Mouse (Mus musculus) mouse embryonic stem cell (cell line): ENCODE results near the gene Adamtsl5.

Experiments
- in situ Hi-C, 2 experiments: fragments of 300-500 bp; cut with MboI; formaldehyde crosslinking; loops; 1 replicate in 1 of 2; 3 replicates in 1 of 2; pipeline ENCODE4 v1.14.3; 2019 to 2020; ENCODE audit warnings: low sequenced_read_pairs in 2 of 2, low pct_unique_long_range_greater_than_20kb in 1 of 2, mixed read lengths in 1 of 2; ENCODE audit not compliant: unreplicated experiment in 1 of 2

The Adamtsl5 gene

DNA sequence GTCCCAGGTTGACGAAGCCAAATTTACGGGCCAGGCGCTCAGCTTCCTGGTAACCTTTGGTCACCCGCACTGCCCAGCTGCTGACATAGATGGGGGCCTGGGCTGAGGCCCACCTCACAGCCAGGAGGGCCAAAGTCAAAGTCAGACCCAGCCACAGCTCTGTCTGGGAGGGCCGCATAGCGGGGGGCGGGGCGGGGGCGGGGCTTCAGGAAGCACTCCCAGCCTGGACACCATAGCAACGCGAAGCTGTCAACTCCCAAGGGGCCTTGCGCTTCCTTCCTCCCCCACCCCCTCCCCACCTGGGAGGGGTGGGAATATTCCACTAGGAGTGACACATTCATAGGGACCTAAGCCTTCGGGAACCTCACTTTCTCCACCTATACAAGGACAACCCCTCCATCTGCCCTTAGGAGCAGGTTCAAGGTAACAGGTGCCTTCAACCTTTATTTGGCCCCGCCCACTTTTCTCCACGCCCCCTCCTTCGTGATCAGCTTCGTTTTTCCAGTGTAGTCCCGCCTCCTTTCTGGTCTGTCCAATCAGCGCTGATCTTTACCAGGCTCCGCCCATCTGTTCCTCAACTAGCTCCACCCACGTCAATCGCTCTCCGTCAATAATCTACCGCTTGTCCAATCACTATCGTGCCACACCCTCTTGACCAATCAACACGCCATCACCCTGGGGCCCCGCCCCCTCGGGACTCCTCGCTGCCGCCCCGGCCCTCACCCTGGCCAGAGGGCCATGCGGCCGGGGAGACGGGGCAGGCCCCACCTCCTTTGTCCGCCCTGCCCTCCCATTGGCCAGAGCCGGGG is 18.7 kb downstream of the Adamtsl5 start, which contains the start of the genes Pcsk4 and Reep6:
Gene Pcsk4, minus strand, starts transcription at position 226 of the 809 bp plus-strand sequence.
Gene Reep6, plus strand, starts transcription at position 681 of the 809 bp plus-strand sequence.
- in situ Hi-C loops = no loop called here

- in situ Hi-C loops = no loop called here
Observed at GRCm38 (mm10) chr10:80325045-80325444, 23.2 kb downstream of the Adamtsl5 start.

DNA sequence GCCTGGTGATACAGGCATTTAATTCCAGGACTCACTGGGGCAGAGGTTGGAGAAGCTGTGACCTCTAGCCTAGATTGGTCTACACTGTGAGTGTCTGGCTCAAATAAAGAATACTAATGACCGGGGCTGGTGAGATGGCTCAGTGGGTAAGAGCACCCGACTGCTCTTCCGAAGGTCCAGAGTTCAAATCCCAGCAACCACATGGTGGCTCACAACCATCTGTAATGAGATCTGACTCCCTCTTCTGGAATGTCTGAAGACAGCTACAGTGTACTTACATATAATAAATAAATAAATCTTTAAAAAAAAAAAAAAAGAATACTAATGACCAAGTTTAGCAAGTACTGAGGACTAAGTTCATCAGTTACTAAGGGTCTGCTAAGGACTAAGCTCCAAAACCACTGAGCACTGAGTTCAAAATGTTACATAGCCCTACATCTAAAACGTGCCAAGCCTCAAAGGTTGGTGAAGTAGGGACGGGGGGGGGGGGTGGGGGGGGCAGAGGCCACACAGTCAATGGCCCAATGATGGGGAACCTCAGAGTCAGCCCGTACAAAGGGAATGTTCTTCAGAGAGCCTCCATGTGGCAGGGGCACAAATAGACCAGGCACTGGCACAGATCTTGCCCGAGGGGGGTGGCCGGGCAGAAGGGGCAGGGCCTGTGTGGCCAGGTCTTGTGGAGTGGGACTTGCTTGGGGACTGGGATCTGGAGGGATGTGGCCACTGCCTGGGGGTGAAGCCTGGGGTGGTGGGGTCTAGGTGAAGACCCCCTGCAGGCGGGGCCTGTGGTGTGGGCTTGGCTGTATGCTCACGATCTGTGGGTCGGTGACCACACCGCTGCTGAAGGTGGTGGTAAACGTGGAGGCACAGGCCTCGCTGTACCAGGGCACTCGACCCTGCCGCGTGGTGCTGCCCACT is 23.8 kb downstream of the Adamtsl5 start:
- in situ Hi-C loops = no loop called here

DNA sequence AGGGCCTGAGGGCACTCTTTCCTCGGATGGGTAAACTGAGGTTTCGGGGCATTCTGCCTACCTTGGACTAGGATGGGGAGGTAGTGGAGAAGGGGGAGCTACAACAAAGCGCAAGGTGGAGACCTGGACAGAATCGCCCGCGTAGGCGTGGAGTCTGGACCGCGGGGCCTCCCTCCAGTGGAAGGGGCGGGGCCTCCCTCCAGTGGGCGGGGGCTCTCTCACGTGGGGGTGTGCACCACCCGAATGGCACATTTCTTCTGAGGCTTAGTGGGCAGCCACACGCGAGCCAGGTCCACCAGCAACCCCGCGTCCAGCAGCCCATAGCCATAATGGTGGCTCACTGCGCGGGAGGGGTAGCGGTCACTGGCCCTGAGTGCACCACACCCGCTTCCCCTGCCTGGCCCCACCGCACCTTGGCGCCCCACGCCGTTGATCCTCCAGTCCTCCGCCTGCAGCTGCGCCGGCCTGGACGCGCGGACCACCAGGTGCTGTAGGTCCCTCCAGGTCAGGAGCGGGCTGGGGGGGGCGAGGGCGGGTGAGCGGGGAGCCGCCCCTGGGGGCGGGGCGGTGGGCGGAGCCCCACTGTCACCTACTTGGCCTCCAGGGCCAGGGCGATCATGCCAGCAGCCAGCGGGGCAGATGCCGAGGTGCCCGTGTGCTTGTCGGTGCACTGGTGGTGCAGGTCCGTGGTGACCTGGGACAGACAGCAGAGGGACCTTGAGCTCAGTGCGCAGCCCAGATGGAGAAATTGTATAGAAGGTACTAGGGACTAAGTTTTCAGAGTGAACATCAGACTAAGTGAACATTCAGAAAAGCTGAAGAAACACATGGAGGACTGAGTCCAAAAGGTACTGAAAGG is 24.7 kb downstream of the Adamtsl5 start:
- in situ Hi-C loops = no loop called here

DNA sequence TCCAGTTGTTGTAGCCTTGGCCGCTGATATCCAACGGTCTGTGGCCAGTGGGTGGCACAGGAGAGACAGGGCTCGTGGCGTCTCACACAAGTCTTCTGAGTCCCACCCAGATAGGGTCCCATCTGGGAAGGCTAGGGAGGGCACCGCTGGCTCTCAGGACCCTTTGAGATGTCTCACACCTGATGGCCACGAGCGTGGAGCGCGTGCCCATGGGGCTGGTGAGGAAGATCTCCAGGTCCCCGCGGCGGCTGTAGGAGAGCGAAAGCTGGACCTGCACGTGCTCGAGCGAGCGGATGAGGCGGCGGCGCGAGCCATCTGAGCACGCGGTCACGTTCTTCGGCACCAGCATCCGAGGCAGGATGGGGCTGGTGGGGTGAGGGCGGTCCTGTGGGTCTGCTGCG is 25.4 kb downstream of the Adamtsl5 start:
- in situ Hi-C loops = no loop called here

- in situ Hi-C loops = no loop called here
Observed at GRCm38 (mm10) chr10:80321670-80322581, 26.3 kb downstream of the Adamtsl5 start.

GRCm38 (mm10) chr10:80321014-80321669 is 27.1 kb downstream of the Adamtsl5 start:
- in situ Hi-C loops = no loop called here

DNA sequence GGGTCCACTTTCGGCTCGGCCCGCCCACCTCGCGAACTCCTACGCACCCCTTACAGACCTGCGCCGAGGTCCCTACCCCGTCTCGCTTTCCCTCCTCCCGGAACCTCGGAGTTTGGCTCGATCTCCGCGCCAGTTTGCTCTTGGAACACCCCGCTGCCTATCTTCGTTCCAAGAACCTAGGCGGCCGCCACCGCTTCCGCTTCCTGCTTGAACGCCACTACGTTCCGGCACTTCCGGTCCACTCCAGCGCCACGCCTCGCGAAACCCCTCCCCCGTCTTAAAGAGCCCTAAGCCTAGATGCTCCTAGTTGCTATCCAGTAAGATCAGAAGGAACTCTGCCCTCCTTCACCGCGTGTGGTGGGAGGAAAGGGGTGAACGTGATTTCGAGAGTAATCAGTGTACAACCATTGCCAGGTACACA is 27.9 kb downstream of the Adamtsl5 start, which contains the start of gene 2310011J03Rik:
Gene 2310011J03Rik, minus strand, starts transcription at position 198 of the 421 bp plus-strand sequence.
- in situ Hi-C loops = no loop called here

DNA sequence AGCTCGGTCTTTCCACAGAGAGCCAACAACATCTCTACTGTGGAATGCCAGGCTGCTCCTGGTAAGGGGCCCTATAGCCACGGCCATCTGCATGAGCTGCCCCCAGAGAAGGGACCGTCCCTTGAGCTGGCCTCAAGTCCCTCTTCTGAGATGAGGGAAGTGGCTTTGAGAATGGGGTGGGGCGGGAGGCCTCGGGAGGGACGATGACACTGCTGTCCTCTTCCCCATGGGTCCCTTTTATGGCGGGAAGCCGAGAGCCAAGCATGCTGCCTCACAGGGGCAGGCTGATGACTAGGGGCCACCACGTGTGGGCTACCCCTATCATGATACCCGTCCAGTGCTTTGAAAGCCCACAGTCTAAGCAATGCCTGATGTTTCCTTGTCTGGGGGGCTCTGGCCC is 31.2 kb downstream of the Adamtsl5 start:
- in situ Hi-C loops = no loop called here

- in situ Hi-C loops = no loop called here
Observed at GRCm38 (mm10) chr10:80316359-80316781, 31.8 kb downstream of the Adamtsl5 start.

- in situ Hi-C loops = no loop called here
Observed at GRCm38 (mm10) chr10:80315315-80315714, 32.9 kb downstream of the Adamtsl5 start.

DNA sequence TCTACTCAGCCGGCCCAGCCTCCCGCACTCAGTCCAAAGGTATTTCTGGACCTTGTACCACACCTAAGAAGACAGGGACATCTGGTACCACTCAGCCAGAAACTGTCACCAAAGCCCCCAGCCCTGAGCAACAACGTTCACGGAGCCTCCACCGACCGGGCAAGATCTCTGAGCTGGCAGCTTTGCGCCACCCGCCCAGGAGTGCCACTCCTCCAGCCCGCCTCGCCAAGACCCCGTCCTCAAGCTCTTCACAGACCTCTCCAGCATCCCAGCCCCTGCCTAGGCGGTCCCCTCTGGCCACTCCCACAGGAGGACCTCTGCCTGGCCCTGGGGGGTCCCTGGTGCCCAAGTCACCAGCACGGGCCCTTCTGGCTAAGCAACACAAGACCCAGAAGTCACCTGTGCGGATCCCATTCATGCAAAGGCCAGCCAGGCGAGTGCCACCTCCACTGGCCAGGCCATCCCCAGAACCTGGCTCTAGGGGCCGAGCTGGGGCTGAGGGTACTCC is 33.7 kb downstream of the Adamtsl5 start:
- in situ Hi-C loops = no loop called here

DNA sequence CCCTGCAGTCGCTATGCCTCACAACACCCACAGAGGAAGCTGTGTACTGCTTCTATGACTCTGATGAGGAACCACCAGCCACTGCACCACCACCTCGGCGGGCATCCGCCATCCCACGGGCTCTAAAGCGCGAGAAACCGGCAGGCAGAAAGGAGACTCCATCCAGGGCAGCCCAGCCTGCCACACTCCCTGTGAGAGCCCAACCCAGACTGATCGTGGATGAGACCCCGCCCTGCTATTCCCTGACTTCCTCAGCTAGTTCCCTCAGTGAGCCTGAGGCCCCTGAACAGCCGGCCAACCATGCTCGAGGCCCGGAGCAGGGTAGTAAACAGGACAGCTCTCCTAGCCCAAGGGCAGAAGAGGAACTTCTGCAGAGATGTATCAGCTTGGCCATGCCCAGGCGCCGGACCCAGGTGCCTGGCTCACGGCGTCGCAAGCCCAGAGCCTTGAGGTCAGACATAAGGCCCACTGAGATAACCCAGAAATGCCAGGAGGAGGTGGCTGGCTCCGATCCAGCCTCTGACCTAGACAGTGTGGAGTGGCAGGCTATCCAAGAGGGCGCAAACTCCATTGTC is 34.5 kb downstream of the Adamtsl5 start:
- in situ Hi-C loops = no loop called here

- in situ Hi-C loops = no loop called here
Observed at GRCm38 (mm10) chr10:80312586-80313504, 35.4 kb downstream of the Adamtsl5 start.

- in situ Hi-C loops = no loop called here
Observed at GRCm38 (mm10) chr10:80311560-80311959, 36.7 kb downstream of the Adamtsl5 start.
